ENCODE assay signal across 18 mouse cellular contexts in genomic region chr8:48880585-48880984, GRCm38 (mm10). TPM values are rescaled to one million over a fixed set of nuclear protein-coding genes. Genes with fewer than 3 reads are reported as not detected.
DNase-seq lines count a peak whose midpoint lies in the region; ATAC-seq and TF ChIP-seq lines count a peak whose summit lies in the region.
"Had no signal": no experiment of that assay in that cellular context is flagged by ENCODE, and none has a peak within 500 bp of the region (broad histone marks: within the 10 kb centered on the region; RNA-seq: fewer than 3 reads in every experiment).

No protein-coding gene starts in this region.

- H3K9me3 ChIP-seq in hindbrain, embryonic 13.5 days: no peaks in the 10 kb centered on the region
- H3K9me3 ChIP-seq: heart, embryonic 12.5 days; limb, embryonic 13.5 days; midbrain, embryonic 10.5 days; neural tube, embryonic 15.5 days had no signal

- TF ChIP-seq CTCF in brain, embryonic 14.5 days (IDR thresholded peaks at IDR 0.05; ENCODE audit: borderline replicate concordance, extremely low read depth, insufficient read depth, insufficient read length): no peak

- no peak overlapping the region for H3K4me3 ChIP-seq in hindbrain, embryonic 13.5 days
- H3K4me3 ChIP-seq: heart, embryonic 12.5 days; limb, embryonic 13.5 days; midbrain, embryonic 10.5 days; neural tube, embryonic 15.5 days had no signal

- no peak overlapping the region for H3K4me2 ChIP-seq in hindbrain, embryonic 13.5 days
- H3K4me2 ChIP-seq: heart, embryonic 12.5 days; limb, embryonic 13.5 days; neural tube, embryonic 15.5 days had no signal

- intact Hi-C loops in left cerebral cortex, postnatal 14 days (cut with DNase I): no loop called here

- H3K27ac ChIP-seq in hindbrain, embryonic 13.5 days: no peak overlapping the region
- H3K27ac ChIP-seq: limb, embryonic 13.5 days; midbrain, embryonic 10.5 days; neural tube, embryonic 15.5 days had no signal

- H3K36me3 ChIP-seq in hindbrain, embryonic 13.5 days: no peaks in the 10 kb centered on the region
- H3K36me3 ChIP-seq: G1E; heart, embryonic 12.5 days; limb, embryonic 13.5 days; midbrain, embryonic 10.5 days; neural tube, embryonic 15.5 days had no signal

- DNase-seq in frontal cortex, postnatal 25 days (ENCODE audit: low spot score in 2 of 2): no peak
- peak; percentile 68 for DNase-seq in brain, embryonic 14.5 days (ENCODE audit: low read depth)
- DNase-seq in layer of hippocampus, adult 18-20 months (ENCODE audit: low spot score in 2 of 2): peak; percentile 50 to 80
- DNase-seq in left cerebral cortex, postnatal 14 days (ENCODE audit: low spot score in 2 of 2): peak; percentile 10 to 36
- DNase-seq in Muller cell, postnatal 12 days (ENCODE audit: inconsistent ontology term): no peak
- DNase-seq: adrenal gland, adult 8-10 months; gastrocnemius, postnatal 36 days; heart, postnatal 4 days; kidney, adult 9 months; lung, postnatal 14 days; retina, postnatal 1 day had no signal

- peak; percentile 86 for ATAC-seq in frontal cortex, adult (ENCODE audit: low TSS enrichment)
- no peak for ATAC-seq in hindbrain, embryonic 13.5 days (ENCODE audit: low FRiP score)

- no peak overlapping the region for H3K9ac ChIP-seq in hindbrain, embryonic 13.5 days
- H3K9ac ChIP-seq: heart, embryonic 12.5 days; limb, embryonic 13.5 days; neural tube, embryonic 15.5 days had no signal

- no peaks in the 10 kb centered on the region for H3K27me3 ChIP-seq in hindbrain, embryonic 13.5 days
- H3K27me3 ChIP-seq: limb, embryonic 13.5 days; neural tube, embryonic 15.5 days had no signal

- TF ChIP-seq POLR2A in brain, embryonic 14.5 days (IDR thresholded peaks at IDR 0.05; ENCODE audit: borderline replicate concordance, extremely low read depth, insufficient read depth, insufficient read length, poor library complexity, severe bottlenecking): no peak

- no peaks in the 10 kb centered on the region for H3K4me1 ChIP-seq in hindbrain, embryonic 13.5 days (replicated peaks)
- H3K4me1 ChIP-seq: heart, embryonic 12.5 days; limb, embryonic 13.5 days; midbrain, embryonic 10.5 days; neural tube, embryonic 15.5 days had no signal

- 92% methylated on average over 5 of the region's 5 CpGs for WGBS in hindbrain, embryonic 13.5 days

RNA-seq across cellular contexts. Expression of gene Tenm3, which starts 36.8 kb away (rescaled TPM):
- polyA plus RNA-seq in brain, embryonic 14.5 days (2012; rRNA removed): 21.7 and 50.8 TPM in 2 replicates
- total RNA-seq in layer of hippocampus, adult 18-20 months (2021): 10 to 100 TPM; 71.3 to 71.7 TPM
- 100 to 1,000 TPM in 1 of 2 experiments, 10 to 100 TPM in 1; 80.8 to 102 TPM for total RNA-seq in left cerebral cortex, postnatal 14 days (2021)
- polyA plus RNA-seq in hindbrain, embryonic 13.5 days (2015; fragmentation: Nextera tagmentation; extraction: Ambion mirVana): 35.7 and 38.4 TPM in 2 replicates

Comparison
In these comparisons a context has a peak if more than half of its experiments do, and no peak if none do; other contexts are left out.
1. DNase-seq: peak in brain, embryonic 14.5 days (single experiment), layer of hippocampus, adult 18-20 months (2 of 2) and left cerebral cortex, postnatal 14 days (2 of 2); none in frontal cortex, postnatal 25 days (0 of 2) and Muller cell, postnatal 12 days (single experiment).